Mouse (Mus musculus): ENCODE results near the gene Hormad2. TPM values are rescaled to one million over a fixed set of nuclear protein-coding genes. Genes with fewer than 3 reads are reported as not detected.
A peak's percentile ranks its signal among the peaks of the same experiment; 100 is the strongest.

The Hormad2 gene
- total and polyA plus RNA-seq, 3 experiments, result 16.0 to 17.0 TPM; not detected in 1

GRCm38 (mm10) chr11:4452467-4453184, 11.7 kb upstream of the Hormad2 start:
- Histone ChIP-seq H3K27me3 (ENCODE audit: control insufficient read depth in 1 of 2, insufficient read depth in 2 of 2, low read length in 2 of 2) (peaks cover 5 to 12% of the 10 kb centered on the region in 2 experiments), H3K9ac (ENCODE audit: control insufficient read depth, low read depth, low read length, poor library complexity, severe bottlenecking) (no peak overlapping the region), H3K27ac (ENCODE audit: control insufficient read depth, low read depth, low read length) (no peak overlapping the region), H3K9me3 (replicated peaks; ENCODE audit: insufficient read depth, low read length) (no peaks in the 10 kb centered on the region), H3K4me1 (ENCODE audit: control insufficient read depth in 1 of 2, insufficient read depth in 2 of 2, low read length in 2 of 2) (no peaks in the 10 kb centered on the region), H3K36me3 (ENCODE audit: control insufficient read depth in 1 of 2, insufficient read depth in 2 of 2, low read length in 2 of 2) (no peaks in the 10 kb centered on the region), H3K4me3 (ENCODE audit: control insufficient read depth in 1 of 2, insufficient read depth in 1 of 2, low read depth in 2 of 2, low read length in 2 of 2) (no peak overlapping the region), H3K79me2 (ENCODE audit: control insufficient read depth, insufficient read depth, low read length, poor library complexity) (no peaks in the 10 kb centered on the region)
- no peak for DNase-seq (ENCODE audit: low read depth, low spot score)
- TF ChIP-seq USF2 (IDR thresholded peaks at IDR 0.05; ENCODE audit: borderline replicate concordance in 1 of 2, insufficient read depth in 1 of 2, low read depth in 1 of 2, low read length in 2 of 2), result no peak
- no peak for TF ChIP-seq HCFC1 (IDR thresholded peaks at IDR 0.05; ENCODE audit: low read depth, low read length)
- TF ChIP-seq SIN3A (IDR thresholded peaks at IDR 0.05; ENCODE audit: low read length), result no peak
- no peak for TF ChIP-seq KAT2A (conservative IDR thresholded peaks at IDR 0.05; ENCODE audit: low read depth, low read length)
- no peak for TF ChIP-seq CTCF (IDR thresholded peaks at IDR 0.05 in 2 of 3, conservative IDR thresholded peaks at IDR 0.05 in 1 of 3; ENCODE audit: control insufficient read depth in 1 of 3, insufficient read depth in 1 of 3, low read depth in 2 of 3, low read length in 3 of 3, poor library complexity in 1 of 3, severe bottlenecking in 1 of 3)
- TF ChIP-seq MAFK (IDR thresholded peaks at IDR 0.05; ENCODE audit: borderline replicate concordance, low read depth, low read length), result no peak
- TF ChIP-seq ZNF384 (IDR thresholded peaks at IDR 0.05; ENCODE audit: low read depth, low read length), result no peak
- no peak for TF ChIP-seq ETS1 (IDR thresholded peaks at IDR 0.05; ENCODE audit: low read depth, low read length)
- no peak for TF ChIP-seq MAX (IDR thresholded peaks at IDR 0.05; ENCODE audit: low read length)
- no peak for TF ChIP-seq ZC3H11A (IDR thresholded peaks at IDR 0.05; ENCODE audit: low read depth, low read length)
- no peak for TF ChIP-seq NRF1 (IDR thresholded peaks at IDR 0.05; ENCODE audit: insufficient read depth, low read depth, low read length, poor library complexity, severe bottlenecking)

DNA sequence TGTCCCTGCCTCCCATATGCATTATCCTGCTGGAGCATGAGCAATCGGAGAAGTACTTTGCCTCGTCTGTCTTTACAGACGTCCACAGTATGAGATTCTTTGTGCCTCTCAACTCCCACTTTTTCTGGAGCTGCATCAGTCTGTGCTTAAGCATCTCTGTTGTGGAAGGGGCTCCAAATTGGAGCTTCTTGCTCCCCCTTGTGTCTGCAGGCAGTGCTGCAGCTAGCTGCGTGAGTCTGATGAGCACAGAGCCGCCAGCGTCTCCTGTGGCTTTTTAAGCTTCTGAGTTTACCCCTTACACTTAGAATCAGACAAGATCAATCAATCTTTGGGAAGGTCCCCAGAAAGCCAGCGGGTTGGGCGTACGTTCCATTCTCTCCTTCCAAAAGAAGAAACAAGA, 10.2 kb upstream of the Hormad2 start:
- no peak overlapping the region for H3K9ac ChIP-seq (ENCODE audit: control insufficient read depth, low read depth, low read length, poor library complexity, severe bottlenecking)
- peak; percentile 84 for DNase-seq (ENCODE audit: low read depth, low spot score)
- H3K79me2 ChIP-seq (ENCODE audit: control insufficient read depth, insufficient read depth, low read length, poor library complexity), result no peaks in the 10 kb centered on the region
- no peaks in the 10 kb centered on the region for H3K9me3 ChIP-seq (replicated peaks; ENCODE audit: insufficient read depth, low read length)
- peaks cover 4 to 5% of the 10 kb centered on the region in 2 experiments for H3K27me3 ChIP-seq (ENCODE audit: control insufficient read depth in 1 of 2, insufficient read depth in 2 of 2, low read length in 2 of 2)
- H3K4me3 ChIP-seq (ENCODE audit: control insufficient read depth in 1 of 2, insufficient read depth in 1 of 2, low read depth in 2 of 2, low read length in 2 of 2), result no peak overlapping the region
- H3K4me1 ChIP-seq (ENCODE audit: control insufficient read depth in 1 of 2, insufficient read depth in 2 of 2, low read length in 2 of 2), result no peaks in the 10 kb centered on the region
- H3K36me3 ChIP-seq (ENCODE audit: control insufficient read depth in 1 of 2, insufficient read depth in 2 of 2, low read length in 2 of 2), result no peaks in the 10 kb centered on the region
- no peak overlapping the region for H3K27ac ChIP-seq (ENCODE audit: control insufficient read depth, low read depth, low read length)
- TF ChIP-seq POLR2AphosphoS5 (IDR thresholded peaks at IDR 0.05; ENCODE audit: borderline replicate concordance, low read depth, low read length) (no peak), ZKSCAN1 (IDR thresholded peaks at IDR 0.05; ENCODE audit: low read depth, low read length) (no peak), MYB (IDR thresholded peaks at IDR 0.05; ENCODE audit: low read depth, low read length) (no peak), ELF1 (IDR thresholded peaks at IDR 0.05; ENCODE audit: low read depth, low read length) (no peak), HCFC1 (IDR thresholded peaks at IDR 0.05; ENCODE audit: low read depth, low read length) (no peak), ZC3H11A (IDR thresholded peaks at IDR 0.05; ENCODE audit: low read depth, low read length) (peak; percentile 92), USF2 (IDR thresholded peaks at IDR 0.05; ENCODE audit: borderline replicate concordance in 1 of 2, insufficient read depth in 1 of 2, low read depth in 1 of 2, low read length in 2 of 2) (no peak), UBTF (IDR thresholded peaks at IDR 0.05; ENCODE audit: borderline replicate concordance, insufficient read depth, low read depth, low read length) (no peak), KAT2A (conservative IDR thresholded peaks at IDR 0.05; ENCODE audit: low read depth, low read length) (no peak), SIN3A (IDR thresholded peaks at IDR 0.05; ENCODE audit: low read length) (no peak), TAL1 (IDR thresholded peaks at IDR 0.05; ENCODE audit: low read length) (no peak), MAFK (IDR thresholded peaks at IDR 0.05; ENCODE audit: borderline replicate concordance, low read depth, low read length) (no peak), USF1 (IDR thresholded peaks at IDR 0.05; ENCODE audit: low read depth, low read length) (no peak), ZMIZ1 (IDR thresholded peaks at IDR 0.05; ENCODE audit: low read depth, low read length) (no peak), RCOR1 (IDR thresholded peaks at IDR 0.05; ENCODE audit: low read depth, low read length) (no peak), MXI1 (IDR thresholded peaks at IDR 0.05; ENCODE audit: low read depth, low read length) (no peak), NELFE (IDR thresholded peaks at IDR 0.05; ENCODE audit: low read depth, low read length) (no peak), CTCF (IDR thresholded peaks at IDR 0.05 in 2 of 3, conservative IDR thresholded peaks at IDR 0.05 in 1 of 3; ENCODE audit: control insufficient read depth in 1 of 3, insufficient read depth in 1 of 3, low read depth in 2 of 3, low read length in 3 of 3, poor library complexity in 1 of 3, severe bottlenecking in 1 of 3) (peak; percentile 93 to 98 (median 95)), RAD21 (IDR thresholded peaks at IDR 0.05; ENCODE audit: low read depth, low read length) (peak; percentile 85), EP300 (IDR thresholded peaks at IDR 0.05; ENCODE audit: low read depth in 1 of 2, low read length in 2 of 2) (no peak), SMC3 (IDR thresholded peaks at IDR 0.05; ENCODE audit: low read depth, low read length) (peak; percentile 99), TBP (IDR thresholded peaks at IDR 0.05; ENCODE audit: low read depth, low read length) (no peak), E2F4 (IDR thresholded peaks at IDR 0.05; ENCODE audit: borderline replicate concordance, low read depth, low read length) (no peak), CHD2 (IDR thresholded peaks at IDR 0.05; ENCODE audit: low read length) (no peak), MAZ (IDR thresholded peaks at IDR 0.05; ENCODE audit: low read depth, low read length) (peak; percentile 34; the same call in 1 of the 2 replicates)
